Mouse (Mus musculus): ENCODE data around the gene Gm20924.
"Not testable (repeated sequence)": the region's sequence is repeated elsewhere in the genome, so short reads cannot be mapped to it uniquely, and the experiment has no call there.

Gene Gm20924

DNA sequence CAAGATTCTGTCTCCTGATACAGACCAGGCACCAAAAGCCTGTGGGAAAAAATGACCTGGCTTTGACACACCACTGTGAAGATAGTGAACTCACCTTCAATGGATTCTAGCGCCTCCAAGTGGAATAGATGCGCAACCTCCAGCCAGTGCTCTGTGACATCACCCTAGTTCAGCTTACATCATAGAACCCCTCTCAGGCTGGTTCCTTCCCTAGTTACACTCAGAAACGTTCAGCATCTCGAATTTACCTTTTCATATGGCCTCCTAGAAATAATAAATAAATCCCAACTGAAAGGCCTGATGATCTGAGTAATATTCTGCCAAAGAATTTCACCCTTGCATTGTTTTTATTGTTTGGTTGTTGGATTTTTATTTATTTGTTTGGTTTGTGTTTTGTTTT is at the start of gene Gm20924:
Gene Gm20924 (minus strand): TSS at position 101 of the 400 bp plus-strand sequence.
- DNase-seq (ENCODE audit: low read depth): not testable (repeated sequence)

Measured in NIH3T3 (cell line).